9 mouse cellular contexts compared by ENCODE assay signal in the genomic region with DNA sequence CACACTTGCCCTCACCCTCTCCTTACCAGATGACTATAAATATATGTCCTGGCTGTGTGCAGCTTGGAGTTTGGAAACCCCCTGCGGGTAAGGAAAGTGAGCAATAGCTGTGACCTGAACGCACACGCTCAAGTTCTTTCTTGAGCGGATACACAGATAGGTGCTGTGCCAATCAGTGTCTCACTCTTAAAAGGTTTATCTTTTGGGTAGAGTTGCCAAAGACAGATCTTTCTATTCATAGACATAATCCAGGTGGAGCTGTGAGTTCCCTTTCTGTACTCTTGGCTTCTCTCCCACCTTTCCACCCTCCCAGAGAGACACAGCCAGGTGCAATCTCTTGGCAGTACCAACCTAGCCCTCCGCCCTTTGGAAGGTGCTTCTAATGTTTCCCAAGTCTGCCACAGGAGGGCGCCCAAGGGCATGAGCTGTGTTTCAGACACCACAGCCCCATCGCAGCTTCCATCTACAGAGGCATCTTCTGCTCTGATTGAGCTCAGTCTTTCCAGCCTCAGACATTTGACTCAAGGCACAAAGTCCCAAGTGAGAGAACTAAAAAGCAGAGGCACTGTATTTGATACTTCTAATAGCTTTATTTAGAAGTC. TPM values are rescaled to one million over a fixed set of nuclear protein-coding genes. Genes with fewer than 3 reads are reported as not detected.
DNase-seq lines count a peak whose midpoint lies in the region; ATAC-seq and TF ChIP-seq lines count a peak whose summit lies in the region.
"Had no signal": no experiment of that assay in that cellular context is flagged by ENCODE, and none has a peak within 500 bp of the region (broad histone marks: within the 10 kb centered on the region; RNA-seq: fewer than 3 reads in every experiment).

No protein-coding gene starts in this region.

- 0 out of 2 replicates have a peak, but pooled peaks have one; percentile 39 for ATAC-seq in forebrain, embryonic 11.5 days (replicated peaks; ENCODE audit: low FRiP score)
- peak; percentile 57; the same call in 1 of the 2 replicates for ATAC-seq in lung, postnatal 0 days

- no peaks in the 10 kb centered on the region for H3K9me3 ChIP-seq in CH12.LX (replicated peaks; ENCODE audit: low read length)
- H3K9me3 ChIP-seq in forebrain, embryonic 11.5 days (ENCODE audit: control insufficient read depth, low read length): no peaks in the 10 kb centered on the region
- H3K9me3 ChIP-seq in lung, postnatal 0 days (ENCODE audit: low read length): no peaks in the 10 kb centered on the region

- in situ Hi-C loops in CH12.LX (cut with MboI; ENCODE audit: low pct_ligation_motif_present, low pct_unique_long_range_greater_than_20kb, low sequenced_read_pairs): loop anchor here (25.0 kb wide), 2 partner anchors 224 to 624 kb away; no protein-coding TSS in a partner anchor

- dilution Hi-C loops in CH12.LX (cut with MboI; ENCODE audit: extremely low pct_ligation_motif_present, extremely low pct_unique_long_range_greater_than_20kb, low sequenced_read_pairs): no loop called here

- H3K9ac ChIP-seq in CH12.LX (ENCODE audit: insufficient read depth, low read depth): no peak overlapping the region
- H3K9ac ChIP-seq in forebrain, embryonic 11.5 days (ENCODE audit: low read length): no peak overlapping the region
- no peak overlapping the region for H3K9ac ChIP-seq in lung, postnatal 0 days (replicated peaks; ENCODE audit: low read depth)

- TF ChIP-seq RAD21 in CH12.LX (IDR thresholded peaks at IDR 0.05; ENCODE audit: low read depth, low read length): peak; percentile 64

- no peak for TF ChIP-seq EP300 in CH12.LX (IDR thresholded peaks at IDR 0.05; ENCODE audit: low read length)
- TF ChIP-seq EP300 in lung, postnatal 0 days (IDR thresholded peaks at IDR 0.05): no peak

- TF ChIP-seq POLR2A in CH12.LX (IDR thresholded peaks at IDR 0.05; ENCODE audit: low read depth, low read length): no peak

- H3K27ac ChIP-seq in CH12.LX (ENCODE audit: insufficient read depth, low read depth): no peak overlapping the region
- H3K27ac ChIP-seq in forebrain, embryonic 11.5 days (ENCODE audit: low read depth, low read length): no peak overlapping the region
- no peak overlapping the region for H3K27ac ChIP-seq in lung, postnatal 0 days (ENCODE audit: low read length)

- 55% methylated on average over 7 of the region's 7 CpGs for WGBS in forebrain, embryonic 11.5 days
- WGBS in lung, postnatal 0 days: 45% methylated on average over 7 of the region's 7 CpGs

- no peaks in the 10 kb centered on the region for H3K79me2 ChIP-seq in CH12.LX (replicated peaks; ENCODE audit: control insufficient read depth, extremely low read depth, insufficient read depth, poor library complexity, severe bottlenecking)

- peak; percentile 54 to 80; a peak in 3 of 4 replicates for TF ChIP-seq CTCF in CH12.LX (conservative IDR thresholded peaks at IDR 0.05 in 1 of 2, IDR thresholded peaks at IDR 0.05 in 1 of 2; ENCODE audit: low read depth in 2 of 2, low read length in 2 of 2)
- peak; percentile 95 for TF ChIP-seq CTCF in lung, postnatal 0 days (IDR thresholded peaks at IDR 0.05)

- peak; percentile 73 for DNase-seq in CH12.LX (ENCODE audit: extremely low read depth)
- DNase-seq in c-Kit-negative CD71-positive TER-119-positive erythroid progenitor cells, embryonic 14.5 days (ENCODE audit: low read depth, low spot score): peak; percentile 37
- peak; percentile 87 for DNase-seq in forebrain, embryonic 11.5 days (ENCODE audit: low spot score)
- DNase-seq in heart, postnatal 25 days (ENCODE audit: low spot score): peak; percentile 27
- DNase-seq in layer of hippocampus, adult 11-12 months (ENCODE audit: low spot score): peak; percentile 79
- peak; percentile 76 for DNase-seq in lung, postnatal 0 days (ENCODE audit: low spot score)
- DNase-seq in retina, postnatal 1 day: peak; percentile 76
- DNase-seq in urinary bladder, adult 18-20 months (ENCODE audit: low spot score in 2 of 2): peak; percentile 69 to 85

- H3K27me3 ChIP-seq in CH12.LX (replicated peaks): peaks cover 35% of the 10 kb centered on the region
- H3K27me3 ChIP-seq in forebrain, embryonic 11.5 days (ENCODE audit: control insufficient read depth, insufficient read depth, low read length): no peaks in the 10 kb centered on the region
- H3K27me3 ChIP-seq in lung, postnatal 0 days (replicated peaks; ENCODE audit: insufficient read depth, low read length): no peaks in the 10 kb centered on the region

- no peak overlapping the region for H3K4me3 ChIP-seq in CH12.LX (replicated peaks in 1 of 3; ENCODE audit: low read depth in 2 of 3, low read length in 2 of 3, poor library complexity in 1 of 3)
- no peak overlapping the region for H3K4me3 ChIP-seq in forebrain, embryonic 11.5 days (ENCODE audit: low read depth, low read length)
- H3K4me3 ChIP-seq in lung, postnatal 0 days (ENCODE audit: low read depth, low read length): no peak overlapping the region
- H3K4me3 ChIP-seq: erythroblast, embryonic 14.5 days had no signal

- no peak overlapping the region for H3K4me2 ChIP-seq in CH12.LX (ENCODE audit: insufficient read depth, low read depth, poor library complexity, severe bottlenecking)
- H3K4me2 ChIP-seq in forebrain, embryonic 11.5 days (ENCODE audit: low read depth, low read length, severe bottlenecking): no peak overlapping the region
- H3K4me2 ChIP-seq in lung, postnatal 0 days (replicated peaks; ENCODE audit: low read depth, low read length): no peak overlapping the region

- no peaks in the 10 kb centered on the region for H3K36me3 ChIP-seq in CH12.LX (replicated peaks in 1 of 2; ENCODE audit: control insufficient read depth in 1 of 2, insufficient read depth in 1 of 2, low read length in 1 of 2)
- no peaks in the 10 kb centered on the region for H3K36me3 ChIP-seq in forebrain, embryonic 11.5 days (ENCODE audit: control insufficient read depth, insufficient read depth, low read length)
- no peaks in the 10 kb centered on the region for H3K36me3 ChIP-seq in lung, postnatal 0 days (ENCODE audit: insufficient read depth, low read length)

- intact Hi-C loops in heart, postnatal 25 days (cut with DNase I): loop anchor here (2.0 to 5.0 kb wide), 2 partner anchors 56 to 227 kb away; no protein-coding TSS in a partner anchor

- H3K4me1 ChIP-seq in CH12.LX (ENCODE audit: control insufficient read depth in 1 of 2, insufficient read depth in 2 of 2): peaks cover 0 to 11% of the 10 kb centered on the region in 2 experiments; a peak in 2 of 4 replicates
- H3K4me1 ChIP-seq in forebrain, embryonic 11.5 days (replicated peaks; ENCODE audit: control insufficient read depth, insufficient read depth, low read length): no peaks in the 10 kb centered on the region
- H3K4me1 ChIP-seq in lung, postnatal 0 days (ENCODE audit: insufficient read depth, low read depth, low read length): no peaks in the 10 kb centered on the region

TF ChIP-seq in CH12.LX, 34 proteins besides CTCF, POLR2A, EP300 and RAD21:
- TF ChIP-seq SMC3 (IDR thresholded peaks at IDR 0.05; ENCODE audit: low read depth, low read length) (peak; percentile 85), TBP (conservative IDR thresholded peaks at IDR 0.05; ENCODE audit: low read depth, low read length) (no peak), GABPA (IDR thresholded peaks at IDR 0.05; ENCODE audit: insufficient replicate concordance, low read depth, low read length) (no peak), TCF12 (IDR thresholded peaks at IDR 0.05; ENCODE audit: low read depth, low read length) (no peak), ZC3H11A (IDR thresholded peaks at IDR 0.05; ENCODE audit: low read depth, low read length) (peak; percentile 13; the same call in 1 of the 2 replicates), NRF1 (IDR thresholded peaks at IDR 0.05; ENCODE audit: low read depth, low read length) (no peak), MAX (IDR thresholded peaks at IDR 0.05; ENCODE audit: low read length) (no peak), CHD2 (IDR thresholded peaks at IDR 0.05; ENCODE audit: low read length) (no peak), IRF4 (IDR thresholded peaks at IDR 0.05; ENCODE audit: low read depth, low read length) (peak; percentile 24; the same call in 1 of the 2 replicates), E2F4 (IDR thresholded peaks at IDR 0.05; ENCODE audit: insufficient replicate concordance, low read depth, low read length) (no peak), MXI1 (IDR thresholded peaks at IDR 0.05; ENCODE audit: low read depth, low read length) (no peak), JUND (conservative IDR thresholded peaks at IDR 0.05; ENCODE audit: low read depth, low read length) (no peak), ELF1 (IDR thresholded peaks at IDR 0.05; ENCODE audit: low read depth, low read length) (no peak), HCFC1 (IDR thresholded peaks at IDR 0.05; ENCODE audit: low read depth, low read length) (no peak)
TF ChIP-seq in CH12.LX: peak in this region for 3.

RNA-seq across cellular contexts. Expression of a gene that starts 8.8 kb away (rescaled TPM):
- total RNA-seq in CH12.LX (2012; rRNA removed) (not detected in 2 replicates), CH12.LX (2014; rRNA removed) (0.34 TPM in 1 of 2 replicates, not detected in the other)
- polyA plus RNA-seq in CH12.LX (2012; ENCODE audit: insufficient read length, low read depth): not detected in 2 replicates
- polyA plus RNA-seq in forebrain, embryonic 11.5 days (2014; fragmentation: Nextera tagmentation; extraction: Ambion mirVana): 8.2 and 10.3 TPM in 2 replicates
- 10 to 100 TPM; 41.3 to 49.1 TPM for total RNA-seq in heart, postnatal 25 days (2021)
- 31.8 and 32.2 TPM in 2 replicates for polyA plus RNA-seq in lung, postnatal 0 days (2015; fragmentation: Nextera tagmentation; extraction: Ambion mirVana)

Comparison
In these comparisons a context has a peak if more than half of its experiments do, and no peak if none do; other contexts are left out.
1. DNase-seq: peak in every context shown above with its lines; median percentile 87 in forebrain, embryonic 11.5 days; 79 in layer of hippocampus, adult 11-12 months; 77 in urinary bladder, adult 18-20 months; 76 in lung, postnatal 0 days; 76 in retina, postnatal 1 day; 73 in CH12.LX; 37 in c-Kit-negative CD71-positive TER-119-positive erythroid progenitor cells, embryonic 14.5 days; 27 in heart, postnatal 25 days.